Mouse (Mus musculus) CH12.LX (cell line): ENCODE data around the gene Nrap. TPM values are rescaled to one million over a fixed set of nuclear protein-coding genes. Genes with fewer than 3 reads are reported as not detected.
A peak's percentile ranks its signal among the peaks of the same experiment; 100 is the strongest.

Experiments used
- DNase-seq: peaks from one replicate; pipeline ENCODE4 v3.0.0-alpha.2; 2013; ENCODE audit errors: extremely low read depth
- H3K27ac ChIP-seq: 2 replicates; pipeline ENCODE4 v1.5.1; 2012; ENCODE audit warnings: low read depth, mild to moderate bottlenecking, control low read depth, moderate library complexity; ENCODE audit not compliant: insufficient read depth
- H3K27me3 ChIP-seq: replicated peaks from 2 replicates; pipeline ENCODE3; 2012; ENCODE audit warnings: inconsistent platforms
- H3K36me3 ChIP-seq, 2 experiments: replicated peaks in 1 of 2; 2 replicates each; pipeline versions ENCODE3 to v1.6.1; 2012; ENCODE audit warnings: inconsistent platforms in 1 of 2, low read length in 1 of 2, mild to moderate bottlenecking in 1 of 2, mixed read lengths in 1 of 2, moderate library complexity in 1 of 2; ENCODE audit not compliant: control insufficient read depth in 1 of 2, insufficient read depth in 1 of 2
- H3K4me1 ChIP-seq, 2 experiments: 2 replicates each; pipeline ENCODE4 v1.6.1; 2012; ENCODE audit warnings: inconsistent platforms in 1 of 2, moderate library complexity in 1 of 2; ENCODE audit not compliant: insufficient read depth in 2 of 2, control insufficient read depth in 1 of 2
- H3K4me2 ChIP-seq: 2 replicates; pipeline ENCODE4 v1.6.1; 2012; ENCODE audit warnings: low read depth, mild to moderate bottlenecking, control low read depth; ENCODE audit not compliant: poor library complexity, insufficient read depth, severe bottlenecking
- H3K4me3 ChIP-seq, 3 experiments: fragments of 150-350 bp in 1 of 3; sonication (generic) in 1 of 3; replicated peaks in 1 of 3; 2 replicates each; pipeline versions ENCODE3 to v1.5.1; 2011 to 2012; ENCODE audit warnings: low read depth in 2 of 3, low read length in 2 of 3, mild to moderate bottlenecking in 2 of 3, moderate library complexity in 2 of 3, control low read depth in 1 of 3, improper control_type of control experiment in 1 of 3, inconsistent platforms in 1 of 3, mixed read lengths in 1 of 3; ENCODE audit not compliant: poor library complexity in 1 of 3
- H3K79me2 ChIP-seq: replicated peaks from 2 replicates; pipeline ENCODE4 v1.6.1; 2012; ENCODE audit warnings: mild to moderate bottlenecking, moderate library complexity; ENCODE audit not compliant: control insufficient read depth, poor library complexity, insufficient read depth, severe bottlenecking; ENCODE audit errors: extremely low read depth
- H3K9ac ChIP-seq: 2 replicates; pipeline ENCODE4 v1.6.1; 2012; ENCODE audit warnings: low read depth, mild to moderate bottlenecking, control low read depth, moderate library complexity; ENCODE audit not compliant: insufficient read depth
- H3K9me3 ChIP-seq: replicated peaks from 2 replicates; pipeline ENCODE3; 2012; ENCODE audit warnings: low read length, inconsistent platforms, mixed read lengths
- BHLHE40 ChIP-seq: IDR thresholded peaks from 2 replicates; pipeline ENCODE4 v1.6.1; 2011; ENCODE audit warnings: mild to moderate bottlenecking, low read depth, low read length, improper control_type of control experiment
- CHD1 ChIP-seq: IDR thresholded peaks from 2 replicates; pipeline ENCODE4 v1.6.1; 2012; ENCODE audit warnings: low read depth, low read length, improper control_type of control experiment, inconsistent platforms
- CHD2 ChIP-seq: IDR thresholded peaks from 2 replicates; pipeline ENCODE4 v1.6.1; 2011; ENCODE audit warnings: low read length, improper control_type of control experiment
- CTCF ChIP-seq, 2 experiments: IDR thresholded peaks in 1 of 2; conservative IDR thresholded peaks in 1 of 2; 2 replicates each; pipeline ENCODE4 v1.5.1; 2011 to 2012; ENCODE audit warnings: low read depth in 2 of 2, low read length in 2 of 2, improper control_type of control experiment in 1 of 2, inconsistent platforms in 1 of 2, mild to moderate bottlenecking in 1 of 2, moderate library complexity in 1 of 2
- E2F4 ChIP-seq: IDR thresholded peaks from 2 replicates; pipeline ENCODE4 v1.6.1; 2011; ENCODE audit warnings: low read depth, low read length, improper control_type of control experiment; ENCODE audit not compliant: insufficient replicate concordance
- ELF1 ChIP-seq: IDR thresholded peaks from 2 replicates; pipeline ENCODE4 v1.6.1; 2014; ENCODE audit warnings: low read depth, mild to moderate bottlenecking, inconsistent platforms, low read length, improper control_type of control experiment
- HCFC1 ChIP-seq: IDR thresholded peaks from 2 replicates; pipeline ENCODE4 v1.6.1; 2012; ENCODE audit warnings: low read depth, mild to moderate bottlenecking, inconsistent platforms, low read length, improper control_type of control experiment
- MAX ChIP-seq: IDR thresholded peaks from 2 replicates; pipeline ENCODE4 v1.6.1; 2011; ENCODE audit warnings: low read length, improper control_type of control experiment
- NELFE ChIP-seq: IDR thresholded peaks from 2 replicates; pipeline ENCODE4 v1.6.1; 2011; ENCODE audit warnings: low read depth, low read length, improper control_type of control experiment
- PAX5 ChIP-seq: IDR thresholded peaks from 2 replicates; pipeline ENCODE4 v1.6.1; 2012; ENCODE audit warnings: low read length, inconsistent platforms, mixed read lengths
- POLR2A ChIP-seq: IDR thresholded peaks from 2 replicates; pipeline ENCODE4 v1.6.1; 2011; ENCODE audit warnings: low read depth, mild to moderate bottlenecking, improper control_type of control experiment, low read length
- POLR2AphosphoS2 ChIP-seq: IDR thresholded peaks from 2 replicates; pipeline ENCODE4 v1.6.1; 2011; ENCODE audit warnings: low read depth, low read length, improper control_type of control experiment
- RAD21 ChIP-seq: IDR thresholded peaks from 2 replicates; pipeline ENCODE4 v1.6.1; 2011; ENCODE audit warnings: low read depth, mild to moderate bottlenecking, low read length, improper control_type of control experiment, moderate library complexity
- SIN3A ChIP-seq: IDR thresholded peaks from 2 replicates; pipeline ENCODE4 v1.6.1; 2012; ENCODE audit warnings: low read length, improper control_type of control experiment, inconsistent platforms
- SMC3 ChIP-seq: IDR thresholded peaks from 2 replicates; pipeline ENCODE4 v1.6.1; 2011; ENCODE audit warnings: low read depth, low read length, improper control_type of control experiment
- TCF12 ChIP-seq: IDR thresholded peaks from 2 replicates; pipeline ENCODE4 v1.6.1; 2014; ENCODE audit warnings: low read depth, mild to moderate bottlenecking, inconsistent platforms, low read length, improper control_type of control experiment
- UBTF ChIP-seq: IDR thresholded peaks from 2 replicates; pipeline ENCODE4 v1.6.1; 2012; ENCODE audit warnings: low read depth, mild to moderate bottlenecking, inconsistent platforms, low read length, improper control_type of control experiment, moderate library complexity
- USF1 ChIP-seq: IDR thresholded peaks from 2 replicates; pipeline ENCODE4 v1.6.1; 2014; ENCODE audit warnings: low read depth, mild to moderate bottlenecking, inconsistent platforms, low read length, improper control_type of control experiment
- ZMIZ1 ChIP-seq: IDR thresholded peaks from 2 replicates; pipeline ENCODE4 v1.6.1; 2012; ENCODE audit warnings: low read depth, mild to moderate bottlenecking, inconsistent platforms, low read length, improper control_type of control experiment
- ZNF384 ChIP-seq: IDR thresholded peaks from 2 replicates; pipeline ENCODE4 v1.6.1; 2012; ENCODE audit warnings: low read depth, low read length, improper control_type of control experiment, inconsistent platforms
- dilution Hi-C: fragments of 300-500 bp; cut with MboI; formaldehyde crosslinking; loops from 2 replicates; pipeline ENCODE4 v1.14.3; 2020; ENCODE audit warnings: low sequenced_read_pairs; ENCODE audit not compliant: extremely low pct_unique_long_range_greater_than_20kb, extremely low pct_ligation_motif_present
- in situ Hi-C: fragments of 300-500 bp; cut with MboI; formaldehyde crosslinking; loops from 3 replicates; pipeline ENCODE4 v1.14.3; 2019; ENCODE audit warnings: low sequenced_read_pairs, low pct_ligation_motif_present, low pct_unique_long_range_greater_than_20kb, mixed read lengths
- polyA plus RNA-seq: library from polyadenylated mRNA; unstranded; fragments of >175 nt; gene quantifications from 2 replicates; pipeline ENCODE4 v1.2.1, GENCODE M21; 2012; ENCODE audit warnings: low read depth; ENCODE audit not compliant: insufficient read length
- total RNA-seq, 2 experiments: library from RNA; depleted of rRNA; stranded (reverse); fragments of 300-350 nt in 1 of 2; fragments of >200 nt in 1 of 2; gene quantifications; 2 replicates each; pipeline ENCODE4 v1.2.3; 2012 to 2014

The Nrap gene
- total and polyA plus RNA-seq, 3 experiments = 0.04 to 1.5 (median 0.17) TPM

- DNase-seq = no peak
- in situ Hi-C loops (loop anchor here (10.0 kb wide), 1 partner anchor 481 kb away; no protein-coding TSS in a partner anchor), dilution Hi-C loops (no loop called here)
- Histone ChIP-seq H3K36me3 (peaks cover 0 to 6% of the 10 kb centered on the region in 2 experiments), H3K4me2 (no peak overlapping the region), H3K79me2 (no peaks in the 10 kb centered on the region), H3K27me3 (no peaks in the 10 kb centered on the region), H3K27ac (no peak overlapping the region), H3K4me3 (no peak overlapping the region), H3K9ac (no peak overlapping the region), H3K4me1 (peaks cover 0 to 3% of the 10 kb centered on the region in 2 experiments; a peak in 2 of 4 replicates), H3K9me3 (no peaks in the 10 kb centered on the region)
- TF ChIP-seq ZMIZ1 = no peak
Measured at GRCm38 (mm10) chr19:56423370-56423769, 33.5 kb upstream of the Nrap start.

DNA sequence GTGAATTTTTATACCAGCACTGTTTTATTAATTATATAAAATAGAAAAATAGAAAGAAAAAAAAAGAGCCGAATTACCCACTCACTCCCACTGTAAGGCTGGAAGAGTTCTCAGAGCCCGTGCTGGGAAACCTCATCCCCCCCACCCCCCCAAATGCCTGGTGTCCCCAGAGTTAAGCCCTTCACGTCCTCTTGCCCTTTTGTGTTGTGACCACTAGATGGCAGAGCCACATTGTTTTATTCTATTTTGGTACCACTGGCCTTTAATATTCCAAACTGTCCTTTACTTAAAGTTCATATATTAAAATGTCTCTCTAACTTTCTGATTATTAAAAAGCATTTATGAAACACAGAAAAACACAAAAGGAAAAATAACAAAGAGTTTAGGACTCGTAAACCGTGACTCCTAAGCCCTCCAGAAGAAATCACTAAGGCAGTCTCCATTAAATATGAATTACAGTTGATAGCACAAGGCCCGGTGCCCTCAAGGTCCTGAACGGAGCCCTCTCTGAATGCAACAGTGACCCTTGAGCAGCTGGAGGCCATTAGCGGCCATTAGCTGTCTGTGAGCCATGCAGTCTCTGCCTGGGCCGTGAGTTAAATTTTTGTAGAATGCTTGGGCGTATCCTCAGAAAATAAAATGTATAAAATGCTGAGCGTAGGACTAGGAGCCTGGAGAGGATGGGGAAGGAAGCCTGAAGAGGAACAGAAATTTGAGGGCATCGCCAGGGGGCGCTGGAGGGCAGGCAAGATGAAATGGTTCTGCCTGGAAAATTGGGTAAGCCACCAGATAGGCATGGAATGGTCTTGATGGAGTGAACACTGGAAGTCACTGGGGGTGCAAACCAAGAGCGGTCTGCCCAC lies 32.9 kb upstream of the Nrap start:
- TF ChIP-seq SMC3 = peak; percentile 70
- TF ChIP-seq SIN3A = no peak
- TF ChIP-seq USF1 = no peak
- TF ChIP-seq POLR2A = no peak
- TF ChIP-seq PAX5 = no peak
- no peak for TF ChIP-seq CHD2
- TF ChIP-seq UBTF = no peak
- no peak for TF ChIP-seq ZMIZ1
- TF ChIP-seq POLR2AphosphoS2 = no peak
- no peak for TF ChIP-seq E2F4
- TF ChIP-seq ELF1 = 0 out of 2 replicates have a peak, but pooled peaks have one; percentile 17
- TF ChIP-seq TCF12 = no peak
- no peak for TF ChIP-seq NELFE
- no peak for TF ChIP-seq MAX
- TF ChIP-seq BHLHE40 = no peak
- no peak for TF ChIP-seq HCFC1
- peak; percentile 66 for TF ChIP-seq RAD21
- TF ChIP-seq ZNF384 = no peak
- TF ChIP-seq CHD1 = no peak
- peak; percentile 45 to 78; a peak in 3 of 4 replicates for TF ChIP-seq CTCF (conservative IDR thresholded peaks at IDR 0.05 in 1 of 2, IDR thresholded peaks at IDR 0.05 in 1 of 2; ENCODE audit: low read depth in 2 of 2, low read length in 2 of 2)
- TF ChIP-seq, all 38 proteins: peak for 4

More for the DNA sequence above, 32.9 kb upstream of the Nrap start:
- H3K27ac ChIP-seq = no peak overlapping the region
- H3K79me2 ChIP-seq = no peaks in the 10 kb centered on the region
- peaks cover 0 to 6% of the 10 kb centered on the region in 2 experiments for H3K36me3 ChIP-seq
- H3K9ac ChIP-seq = no peak overlapping the region
- no peaks in the 10 kb centered on the region for H3K9me3 ChIP-seq
- H3K27me3 ChIP-seq = no peaks in the 10 kb centered on the region
- in situ Hi-C loops = loop anchor here (10.0 kb wide), 1 partner anchor 482 kb away; no protein-coding TSS in a partner anchor
- dilution Hi-C loops = no loop called here
- peak; percentile 58 for DNase-seq
- H3K4me1 ChIP-seq = peaks cover 0 to 3% of the 10 kb centered on the region in 2 experiments; a peak in 2 of 4 replicates
- H3K4me2 ChIP-seq = 0 out of 2 replicates have a peak overlapping the region, but pooled peaks have one; percentile 11
- H3K4me3 ChIP-seq = no peak overlapping the region
